Mouse (Mus musculus): Measurements from ENCODE around the gene Aldh3a2. TPM values are rescaled to one million over a fixed set of nuclear protein-coding genes. Genes with fewer than 3 reads are reported as not detected.
"Not testable (repeated sequence)": the region's sequence is repeated elsewhere in the genome, so short reads cannot be mapped to it uniquely, and the experiment has no call there.

The Aldh3a2 gene
- polyA plus RNA-seq, 1 experiment from 2014 or later, result 21.1 TPM

- DNase-seq; H3K4me3 ChIP-seq (replicated peaks); H3K4me1 ChIP-seq (replicated peaks); H3K9me3 ChIP-seq (replicated peaks); H3K9ac ChIP-seq; ATAC-seq (ENCODE audit: low read depth); H3K4me2 ChIP-seq; H3K27ac ChIP-seq; H3K36me3 ChIP-seq: not testable (repeated sequence)
- WGBS (ENCODE audit: insufficient replicate concordance), result 91% methylated on average over 8 of the region's 10 CpGs
- peaks cover 14% of the 10 kb centered on the region for H3K27me3 ChIP-seq
Observed at GRCm38 (mm10) chr11:61192123-61192522, 75.1 kb downstream of the Aldh3a2 start.

- DNase-seq, result no peak
- H3K9me3 ChIP-seq (replicated peaks), result no peaks in the 10 kb centered on the region
- H3K4me2 ChIP-seq, result no peak overlapping the region
- no peak overlapping the region for H3K4me3 ChIP-seq (replicated peaks)
- H3K27me3 ChIP-seq, result peaks cover 14% of the 10 kb centered on the region
- H3K4me1 ChIP-seq (replicated peaks), result no peaks in the 10 kb centered on the region
- H3K36me3 ChIP-seq, result no peaks in the 10 kb centered on the region
- no peak overlapping the region for H3K9ac ChIP-seq
- 63% methylated on average over 2 of the region's 2 CpGs for WGBS (ENCODE audit: insufficient replicate concordance)
- ATAC-seq (ENCODE audit: low read depth), result no peak
- H3K27ac ChIP-seq, result no peak overlapping the region
Observed at GRCm38 (mm10) chr11:61190776-61191175, 76.5 kb downstream of the Aldh3a2 start.

GRCm38 (mm10) chr11:61183820-61184219, 83.4 kb downstream of the Aldh3a2 start:
- H3K9ac ChIP-seq, result no peak overlapping the region
- DNase-seq (no peak), ATAC-seq (ENCODE audit: low read depth) (no peak)
- no peaks in the 10 kb centered on the region for H3K9me3 ChIP-seq (replicated peaks)
- no peak overlapping the region for H3K4me2 ChIP-seq
- no peaks in the 10 kb centered on the region for H3K27me3 ChIP-seq
- 42% methylated on average over 1 of the region's 1 CpGs for WGBS (ENCODE audit: insufficient replicate concordance)
- H3K27ac ChIP-seq, result no peak overlapping the region
- no peak overlapping the region for H3K4me3 ChIP-seq (replicated peaks)
- no peaks in the 10 kb centered on the region for H3K4me1 ChIP-seq (replicated peaks)
- H3K36me3 ChIP-seq, result no peaks in the 10 kb centered on the region

GRCm38 (mm10) chr11:61181624-61182023, 85.6 kb downstream of the Aldh3a2 start:
- Histone ChIP-seq H3K9ac (no peak overlapping the region), H3K27ac (no peak overlapping the region), H3K4me3 (replicated peaks) (no peak overlapping the region), H3K27me3 (no peaks in the 10 kb centered on the region), H3K9me3 (replicated peaks) (no peaks in the 10 kb centered on the region), H3K4me1 (replicated peaks) (no peaks in the 10 kb centered on the region), H3K4me2 (no peak overlapping the region), H3K36me3 (no peaks in the 10 kb centered on the region)
- ATAC-seq (ENCODE audit: low read depth) (no peak), DNase-seq (no peak)

- Histone ChIP-seq H3K9ac (no peak overlapping the region), H3K4me1 (replicated peaks) (peaks cover 7% of the 10 kb centered on the region), H3K27ac (no peak overlapping the region), H3K36me3 (no peaks in the 10 kb centered on the region), H3K4me2 (no peak overlapping the region), H3K9me3 (replicated peaks) (no peaks in the 10 kb centered on the region), H3K4me3 (replicated peaks) (no peak overlapping the region), H3K27me3 (no peaks in the 10 kb centered on the region)
- 69% methylated on average over 3 of the region's 3 CpGs for WGBS (ENCODE audit: insufficient replicate concordance)
- DNase-seq (no peak), ATAC-seq (ENCODE audit: low read depth) (no peak)
Observed at GRCm38 (mm10) chr11:61180361-61180760, 86.9 kb downstream of the Aldh3a2 start.

GRCm38 (mm10) chr11:61176321-61176720, 90.9 kb downstream of the Aldh3a2 start:
- H3K9me3 ChIP-seq (replicated peaks), result no peaks in the 10 kb centered on the region
- peak overlapping the region; percentile 84 for H3K4me2 ChIP-seq
- H3K4me3 ChIP-seq (replicated peaks), result no peak overlapping the region
- 0 out of 2 replicates have a peak overlapping the region, but pooled peaks have one; percentile 5 for H3K27ac ChIP-seq
- DNase-seq, result no peak
- H3K4me1 ChIP-seq (replicated peaks), result peaks cover 26% of the 10 kb centered on the region
- ATAC-seq (ENCODE audit: low read depth), result no peak
- no peaks in the 10 kb centered on the region; the same call in 1 of the 2 replicates for H3K36me3 ChIP-seq
- H3K27me3 ChIP-seq, result no peaks in the 10 kb centered on the region
- 29% methylated on average over 1 of the region's 1 CpGs for WGBS (ENCODE audit: insufficient replicate concordance)
- no peak overlapping the region for H3K9ac ChIP-seq

- DNase-seq (no peak), ATAC-seq (ENCODE audit: low read depth) (no peak)
- WGBS (ENCODE audit: insufficient replicate concordance), result 68% methylated on average over 5 of the region's 5 CpGs
- H3K27me3 ChIP-seq, result no peaks in the 10 kb centered on the region
- no peak overlapping the region for H3K9ac ChIP-seq
- peak overlapping the region; percentile 84 for H3K4me2 ChIP-seq
- no peaks in the 10 kb centered on the region; the same call in 1 of the 2 replicates for H3K36me3 ChIP-seq
- H3K27ac ChIP-seq, result peak overlapping the region; percentile 5; the same call in 1 of the 2 replicates
- H3K4me1 ChIP-seq (replicated peaks), result peaks cover 26% of the 10 kb centered on the region
- no peaks in the 10 kb centered on the region for H3K9me3 ChIP-seq (replicated peaks)
- peak overlapping the region; percentile 67 for H3K4me3 ChIP-seq (replicated peaks)
Observed at GRCm38 (mm10) chr11:61175778-61176177, 91.5 kb downstream of the Aldh3a2 start.

- peak; percentile 100 for DNase-seq
- H3K27me3 ChIP-seq, result no peaks in the 10 kb centered on the region
- H3K4me3 ChIP-seq (replicated peaks), result peak within 1 kb of the TSS; percentile 67
- peak within 1 kb of the TSS; percentile 82 for H3K9ac ChIP-seq
- peak within 1 kb of the TSS; percentile 77 for H3K27ac ChIP-seq
- H3K9me3 ChIP-seq (replicated peaks), result no peaks in the 10 kb centered on the region
- H3K4me1 ChIP-seq (replicated peaks), result peaks cover 30% of the 10 kb centered on the region
- peak; percentile 97 for ATAC-seq (ENCODE audit: low read depth)
- peak within 1 kb of the TSS; percentile 84 for H3K4me2 ChIP-seq
- WGBS (ENCODE audit: insufficient replicate concordance), result under 1% methylated on average over 69 of the region's 69 CpGs
- H3K36me3 ChIP-seq, result no peaks in the 10 kb centered on the region; the same call in 1 of the 2 replicates
Observed at GRCm38 (mm10) chr11:61174821-61175658, 92.2 kb downstream of the Aldh3a2 start, which contains the start of gene Usp22. Gene Usp22 (minus strand): TSS chr11:61175055.

GRCm38 (mm10) chr11:61174291-61174820, 92.9 kb downstream of the Aldh3a2 start:
- H3K4me2 ChIP-seq, result peak overlapping the region; percentile 84
- H3K27me3 ChIP-seq, result no peaks in the 10 kb centered on the region
- ATAC-seq (ENCODE audit: low read depth), result 0 out of 2 replicates have a peak, but pooled peaks have one; percentile 0
- DNase-seq, result no peak
- WGBS (ENCODE audit: insufficient replicate concordance), result under 1% methylated on average over 28 of the region's 28 CpGs
- H3K27ac ChIP-seq, result peak overlapping the region; percentile 77
- H3K9ac ChIP-seq, result peak overlapping the region; percentile 82
- H3K9me3 ChIP-seq (replicated peaks), result no peaks in the 10 kb centered on the region
- H3K4me3 ChIP-seq (replicated peaks), result peak overlapping the region; percentile 67
- peaks cover 30% of the 10 kb centered on the region for H3K4me1 ChIP-seq (replicated peaks)
- no peaks in the 10 kb centered on the region; the same call in 1 of the 2 replicates for H3K36me3 ChIP-seq

- peaks cover 33% of the 10 kb centered on the region for H3K4me1 ChIP-seq (replicated peaks)
- not testable (repeated sequence) for DNase-seq; H3K9me3 ChIP-seq (replicated peaks); ATAC-seq (ENCODE audit: low read depth); H3K27ac ChIP-seq; H3K36me3 ChIP-seq; H3K27me3 ChIP-seq
- peak overlapping the region; percentile 67; the same call in 1 of the 2 replicates for H3K4me3 ChIP-seq (replicated peaks)
- H3K9ac ChIP-seq, result peak overlapping the region; percentile 22; the same call in 1 of the 2 replicates
- peak overlapping the region; percentile 84 for H3K4me2 ChIP-seq
- 41% methylated on average over 15 of the region's 15 CpGs for WGBS (ENCODE audit: insufficient replicate concordance)
Observed at GRCm38 (mm10) chr11:61173477-61173876, 93.8 kb downstream of the Aldh3a2 start.
